In genomic region chr14:45387480-45387879, GRCm38 (mm10) we compare ENCODE assay signal across 8 mouse cellular contexts. TPM values are rescaled to one million over a fixed set of nuclear protein-coding genes. Genes with fewer than 3 reads are reported as not detected.
A peak's percentile ranks its signal among the peaks of the same experiment; 100 is the strongest.
DNase-seq lines count a peak whose midpoint lies in the region; ATAC-seq and TF ChIP-seq lines count a peak whose summit lies in the region.

No protein-coding gene starts in this region.

- intact Hi-C loops in gastrocnemius, postnatal 36 days (cut with DNase I): loop anchor here (5.0 kb wide), 2 partner anchors 35 to 50 kb away; partner anchors contain the start of gene Styx

- peak overlapping the region; percentile 67 for H3K4me2 ChIP-seq in intestine, embryonic 16.5 days (ENCODE audit: low read depth, low read length)
- H3K4me2 ChIP-seq in midbrain, embryonic 13.5 days (replicated peaks): peak overlapping the region; percentile 83

- H3K27me3 ChIP-seq in intestine, embryonic 16.5 days (replicated peaks; ENCODE audit: control insufficient read depth, insufficient read depth, low read length): no peaks in the 10 kb centered on the region
- no peaks in the 10 kb centered on the region for H3K27me3 ChIP-seq in midbrain, embryonic 13.5 days

- no peaks in the 10 kb centered on the region for H3K9me3 ChIP-seq in intestine, embryonic 16.5 days (ENCODE audit: control insufficient read depth, low read length)
- H3K9me3 ChIP-seq in midbrain, embryonic 13.5 days: no peaks in the 10 kb centered on the region

- H3K27ac ChIP-seq in layer of hippocampus, adult 2 months: peak overlapping the region; percentile 90; the same call in 1 of the 2 replicates
- H3K27ac ChIP-seq in intestine, embryonic 16.5 days (ENCODE audit: low read length): peak overlapping the region; percentile 35
- H3K27ac ChIP-seq in midbrain, embryonic 13.5 days: no peak overlapping the region

- WGBS in intestine, embryonic 16.5 days: 15% methylated on average over 2 of the region's 2 CpGs
- 12% methylated on average over 2 of the region's 2 CpGs for WGBS in midbrain, embryonic 13.5 days

- no peaks in the 10 kb centered on the region; the same call in 1 of the 2 replicates for H3K36me3 ChIP-seq in intestine, embryonic 16.5 days (ENCODE audit: control insufficient read depth, insufficient read depth, low read length)
- 0 out of 2 replicates have a peak, but pooled peaks cover 2% of the 10 kb centered on the region for H3K36me3 ChIP-seq in midbrain, embryonic 13.5 days

- ATAC-seq in intestine, embryonic 16.5 days: peak; percentile 54
- no peak for ATAC-seq in midbrain, embryonic 13.5 days

- peak overlapping the region; percentile 94; the same call in 1 of the 2 replicates for H3K9ac ChIP-seq in intestine, embryonic 16.5 days (ENCODE audit: low read depth, low read length)
- H3K9ac ChIP-seq in midbrain, embryonic 13.5 days (replicated peaks): no peak overlapping the region

- peaks cover 11% of the 10 kb centered on the region; the same call in 1 of the 2 replicates for H3K4me1 ChIP-seq in intestine, embryonic 16.5 days (ENCODE audit: control insufficient read depth, insufficient read depth, low read length)
- H3K4me1 ChIP-seq in midbrain, embryonic 13.5 days (replicated peaks): peaks cover 12% of the 10 kb centered on the region

- TF ChIP-seq CTCF in layer of hippocampus, adult 2 months (conservative IDR thresholded peaks at IDR 0.05): no peak

- H3K4me3 ChIP-seq in layer of hippocampus, adult 2 months: peak overlapping the region; percentile 97
- H3K4me3 ChIP-seq in intestine, embryonic 16.5 days (ENCODE audit: low read length): peak overlapping the region; percentile 93
- peak overlapping the region; percentile 82 for H3K4me3 ChIP-seq in midbrain, embryonic 13.5 days (replicated peaks)

- no peak for DNase-seq in layer of hippocampus, adult 2 months (ENCODE audit: low spot score in 2 of 2)
- no peak for DNase-seq in layer of hippocampus, adult 9-10 months (ENCODE audit: low spot score)
- peak; percentile 23 for DNase-seq in embryo, embryonic 11 days
- no peak for DNase-seq in adrenal gland, adult 2 months
- no peak for DNase-seq in urinary bladder, postnatal 36 days (ENCODE audit: low spot score in 2 of 2)
- DNase-seq in gastrocnemius, postnatal 36 days: no peak

RNA-seq across cellular contexts. Expression of gene Gnpnat1, which starts 17.2 kb away (rescaled TPM):
- total RNA-seq in layer of hippocampus, adult 2 months (2021): 10 to 100 TPM; 18.4 to 19.3 TPM
- polyA plus RNA-seq in intestine, embryonic 16.5 days (2015; fragmentation: Nextera tagmentation; extraction: Ambion mirVana): 68.4 and 72.1 TPM in 2 replicates
- 29.2 and 30.6 TPM in 2 replicates for polyA plus RNA-seq in midbrain, embryonic 13.5 days (2015; fragmentation: Nextera tagmentation; extraction: Ambion mirVana)
- 10 to 100 TPM; 27.0 to 29.4 TPM for total RNA-seq in adrenal gland, adult 2 months (2021)
- 1.3 and 1.8 TPM in 2 replicates for polyA plus RNA-seq in adrenal gland, adult 2 months (2012; rRNA removed)
- total RNA-seq in gastrocnemius, postnatal 36 days (2021): 10 to 100 TPM in 1 of 2 experiments, 1 to 10 TPM in 1; 8.1 to 11.0 TPM

RNA-seq across cellular contexts. Expression of gene Styx, which starts 36.6 kb away (rescaled TPM):
- 10 to 100 TPM; 14.7 to 16.7 TPM for total RNA-seq in layer of hippocampus, adult 2 months (2021)
- polyA plus RNA-seq in intestine, embryonic 16.5 days (2015; fragmentation: Nextera tagmentation; extraction: Ambion mirVana): 44.8 and 47.8 TPM in 2 replicates
- polyA plus RNA-seq in midbrain, embryonic 13.5 days (2015; fragmentation: Nextera tagmentation; extraction: Ambion mirVana): 52.6 and 54.7 TPM in 2 replicates
- 10 to 100 TPM; 26.2 to 28.1 TPM for total RNA-seq in adrenal gland, adult 2 months (2021)
- polyA plus RNA-seq in adrenal gland, adult 2 months (2012; rRNA removed): 22.3 and 24.1 TPM in 2 replicates
- total RNA-seq in gastrocnemius, postnatal 36 days (2021): 10 to 100 TPM; 57.6 to 61.3 TPM

RNA-seq across cellular contexts. Expression of gene Psmc6, which starts 57.9 kb away (rescaled TPM):
- 10 to 100 TPM; 98.8 to 99.6 TPM for total RNA-seq in layer of hippocampus, adult 2 months (2021)
- 124 and 125 TPM in 2 replicates for polyA plus RNA-seq in intestine, embryonic 16.5 days (2015; fragmentation: Nextera tagmentation; extraction: Ambion mirVana)
- polyA plus RNA-seq in midbrain, embryonic 13.5 days (2015; fragmentation: Nextera tagmentation; extraction: Ambion mirVana): 184 and 202 TPM in 2 replicates
- total RNA-seq in adrenal gland, adult 2 months (2021): 100 to 1,000 TPM; 104 to 142 TPM
- polyA plus RNA-seq in adrenal gland, adult 2 months (2012; rRNA removed): 4.5 and 5.7 TPM in 2 replicates
- total RNA-seq in gastrocnemius, postnatal 36 days (2021): 100 to 1,000 TPM in 1 of 2 experiments, 10 to 100 TPM in 1; 87.4 to 103 TPM
